Mouse (Mus musculus): ENCODE measurements around the gene Nat8f7.
A peak's percentile ranks its signal among the peaks of the same experiment; 100 is the strongest.
"Not testable (repeated sequence)": the region's sequence is repeated elsewhere in the genome, so short reads cannot be mapped to it uniquely, and the experiment has no call there.

The Nat8f7 gene

DNA sequence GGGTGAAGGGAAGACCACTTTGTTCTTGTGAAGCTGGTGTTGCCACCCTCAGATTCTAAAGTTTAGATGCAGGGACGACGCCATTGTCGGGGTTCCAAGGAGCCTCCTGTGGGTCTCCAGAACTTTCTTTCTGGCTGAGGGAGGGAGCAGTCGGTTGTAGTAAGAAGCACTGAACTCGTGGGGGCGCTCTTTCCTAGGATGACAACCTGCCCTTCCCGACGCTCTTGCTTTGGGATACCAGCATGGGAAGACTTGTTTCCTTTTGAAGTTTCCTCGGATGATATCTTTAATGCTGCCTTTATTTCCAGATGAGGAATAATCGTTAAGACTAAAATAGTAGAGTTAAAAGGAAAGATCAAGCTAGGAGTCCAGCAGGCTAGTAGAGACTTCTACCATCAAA is at the start of gene Nat8f7:
Gene Nat8f7, minus strand, starts transcription at position 101 of the 400 bp plus-strand sequence.
- DNase-seq, result not testable (repeated sequence)

GRCm38 (mm10) chr6:85762678-85763077 is 49.7 kb upstream of the Nat8f7 start:
- not testable (repeated sequence) for DNase-seq

GRCm38 (mm10) chr6:85755705-85756249 is 42.8 kb upstream of the Nat8f7 start:
- DNase-seq, result not testable (repeated sequence)

- not testable (repeated sequence) for DNase-seq
Measured at GRCm38 (mm10) chr6:85709607-85710006, 3.4 kb downstream of the Nat8f7 start.

DNA sequence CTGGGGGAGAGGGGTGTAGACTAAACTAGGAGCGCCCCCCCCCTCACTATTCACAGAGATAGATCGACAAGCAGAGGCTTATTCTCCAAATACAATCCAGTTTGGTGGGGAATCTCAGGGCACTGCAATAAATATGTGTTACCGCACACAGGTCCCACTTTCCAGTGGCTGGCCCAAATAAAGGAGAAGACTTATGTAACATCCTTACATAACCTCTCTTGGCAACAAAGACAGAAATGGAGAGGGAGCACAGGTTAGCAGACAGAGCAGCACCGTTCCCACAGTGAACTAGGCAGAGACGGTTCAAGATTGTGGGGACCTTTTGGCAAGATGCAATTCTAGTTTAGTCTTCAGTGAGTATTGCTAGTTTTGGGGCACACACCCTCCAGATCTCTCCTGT is 3.8 kb downstream of the Nat8f7 start:
- DNase-seq, result peak in 1 of 2 experiments; percentile 22

- DNase-seq, result not testable (repeated sequence)
Measured at GRCm38 (mm10) chr6:85701943-85702342, 11.1 kb downstream of the Nat8f7 start.

Measured in cerebellum, adult 18-20 months (tissue).